Mouse (Mus musculus) embryonic facial prominence, embryonic 15.5 days (tissue): ENCODE measurements around the gene Hpd. TPM values are rescaled to one million over a fixed set of nuclear protein-coding genes. Genes with fewer than 3 reads are reported as not detected.
A peak's percentile ranks its signal among the peaks of the same experiment; 100 is the strongest.

Experiments used
- ATAC-seq: fragments of 200-750 bp; cut with Nextera tagmentation; 2 replicates; pipeline ENCODE4 v1.8.0; 2017; ENCODE audit warnings: low read depth, moderate TSS enrichment; ENCODE audit not compliant: insufficient number of reproducible peaks, low FRiP score, low TSS enrichment
- H3K27ac ChIP-seq: fragments of 300-500 bp; sonication (generic); replicated peaks from 2 replicates; pipeline ENCODE4 v1.5.1; 2015; ENCODE audit warnings: mild to moderate bottlenecking, inconsistent platforms
- H3K27me3 ChIP-seq: fragments of 300-500 bp; sonication (generic); 2 replicates; pipeline ENCODE4 v1.6.1; 2015; ENCODE audit warnings: inconsistent platforms
- H3K36me3 ChIP-seq: fragments of 300-500 bp; sonication (generic); 2 replicates; pipeline ENCODE4 v1.6.1; 2015; ENCODE audit warnings: mild to moderate bottlenecking, inconsistent platforms
- H3K4me1 ChIP-seq: fragments of 300-500 bp; sonication (generic); 2 replicates; pipeline ENCODE4 v1.6.1; 2015; ENCODE audit warnings: inconsistent platforms
- H3K4me2 ChIP-seq: fragments of 300-500 bp; sonication (generic); replicated peaks from 2 replicates; pipeline ENCODE4 v1.6.1; 2015; ENCODE audit warnings: mild to moderate bottlenecking, inconsistent platforms
- H3K4me3 ChIP-seq: fragments of 300-500 bp; sonication (generic); replicated peaks from 2 replicates; pipeline ENCODE4 v1.5.1; 2015; ENCODE audit warnings: mild to moderate bottlenecking, inconsistent platforms
- H3K9ac ChIP-seq: fragments of 300-500 bp; sonication (generic); 2 replicates; pipeline ENCODE4 v1.6.1; 2015; ENCODE audit warnings: inconsistent platforms
- H3K9me3 ChIP-seq: fragments of 300-500 bp; sonication (generic); replicated peaks from 2 replicates; pipeline ENCODE4 v1.6.1; 2016; ENCODE audit warnings: inconsistent platforms
- WGBS: fragments of 180-500 bp; shearing (Covaris S2); methylation state at CpG from one replicate; pipeline ENCODE4 v1.1.7; 2015; 5-methylcytosine and 5-hydroxymethylcytosine counted together
- polyA plus RNA-seq: library from polyadenylated mRNA; unstranded; fragments of >200 nt; fragmentation: Nextera tagmentation; extraction: Ambion mirVana; gene quantifications from 2 replicates; pipeline ENCODE4 v1.2.1, GENCODE M21; 2015

Gene Hpd
- polyA plus RNA-seq, 1 experiment from 2014 or later, result not detected

- Histone ChIP-seq H3K36me3 (0 out of 2 replicates have a peak, but pooled peaks cover 7% of the 10 kb centered on the region), H3K9ac (no peak overlapping the region)
Measured at GRCm38 (mm10) chr5:123133083-123133783, 49.3 kb downstream of the Hpd start.

GRCm38 (mm10) chr5:123132308-123133071, 50.0 kb downstream of the Hpd start, which contains the start of gene Rhof:
Rhof (minus strand) TSS chr5:123132692.
- no peaks in the 10 kb centered on the region for H3K9me3 ChIP-seq
- H3K4me2 ChIP-seq, result peak within 1 kb of the TSS; percentile 86
- peak within 1 kb of the TSS; percentile 37; the same call in 1 of the 2 replicates for H3K9ac ChIP-seq
- 0 out of 2 replicates have a peak, but pooled peaks cover 7% of the 10 kb centered on the region for H3K36me3 ChIP-seq
- peaks cover 71% of the 10 kb centered on the region for H3K4me1 ChIP-seq
- peak within 1 kb of the TSS; percentile 49 for H3K4me3 ChIP-seq
- H3K27ac ChIP-seq, result peak within 1 kb of the TSS; percentile 100
- peak; percentile 63 for ATAC-seq
- H3K27me3 ChIP-seq, result no peaks in the 10 kb centered on the region
- WGBS, result 2% methylated on average over 44 of the region's 44 CpGs

More at GRCm38 (mm10) chr5:123133083-123133783, 49.3 kb downstream of the Hpd start:
- no peaks in the 10 kb centered on the region for H3K27me3 ChIP-seq
- H3K27ac ChIP-seq, result peak overlapping the region; percentile 100
- H3K9me3 ChIP-seq, result no peaks in the 10 kb centered on the region
- H3K4me3 ChIP-seq, result peak overlapping the region; percentile 49
- peaks cover 78% of the 10 kb centered on the region for H3K4me1 ChIP-seq
- H3K4me2 ChIP-seq, result peak overlapping the region; percentile 86
- no peak for ATAC-seq
- WGBS, result 17% methylated on average over 18 of the region's 18 CpGs

GRCm38 (mm10) chr5:123130814-123131148, 51.7 kb downstream of the Hpd start:
- Histone ChIP-seq H3K36me3 (0 out of 2 replicates have a peak, but pooled peaks cover 10% of the 10 kb centered on the region), H3K27ac (no peak overlapping the region), H3K9ac (no peak overlapping the region), H3K4me1 (peaks cover 54% of the 10 kb centered on the region), H3K9me3 (no peaks in the 10 kb centered on the region), H3K27me3 (no peaks in the 10 kb centered on the region), H3K4me3 (no peak overlapping the region), H3K4me2 (no peak overlapping the region)
- 76% methylated on average over 5 of the region's 5 CpGs for WGBS
- no peak for ATAC-seq

GRCm38 (mm10) chr5:123130030-123130813, 52.3 kb downstream of the Hpd start:
- no peak overlapping the region for H3K4me3 ChIP-seq
- 81% methylated on average over 9 of the region's 9 CpGs for WGBS
- no peak for ATAC-seq
- H3K4me2 ChIP-seq, result no peak overlapping the region
- H3K27me3 ChIP-seq, result no peaks in the 10 kb centered on the region
- H3K4me1 ChIP-seq, result peaks cover 48% of the 10 kb centered on the region
- no peak overlapping the region for H3K27ac ChIP-seq
- no peak overlapping the region for H3K9ac ChIP-seq
- H3K36me3 ChIP-seq, result 0 out of 2 replicates have a peak, but pooled peaks cover 13% of the 10 kb centered on the region
- no peaks in the 10 kb centered on the region for H3K9me3 ChIP-seq

- H3K9ac ChIP-seq, result no peak overlapping the region
- H3K4me2 ChIP-seq, result no peak overlapping the region
- WGBS, result 75% methylated on average over 10 of the region's 10 CpGs
- no peak overlapping the region for H3K4me3 ChIP-seq
- peaks cover 39% of the 10 kb centered on the region for H3K4me1 ChIP-seq
- no peaks in the 10 kb centered on the region for H3K27me3 ChIP-seq
- H3K27ac ChIP-seq, result no peak overlapping the region
- H3K36me3 ChIP-seq, result 0 out of 2 replicates have a peak, but pooled peaks cover 10% of the 10 kb centered on the region
- no peaks in the 10 kb centered on the region for H3K9me3 ChIP-seq
- ATAC-seq, result no peak
Measured at GRCm38 (mm10) chr5:123129170-123129757, 53.3 kb downstream of the Hpd start.

GRCm38 (mm10) chr5:123128426-123129169, 53.9 kb downstream of the Hpd start:
- 47% methylated on average over 10 of the region's 10 CpGs for WGBS
- H3K27ac ChIP-seq, result no peak overlapping the region
- ATAC-seq, result no peak

GRCm38 (mm10) chr5:123127031-123127430, 55.5 kb downstream of the Hpd start:
- no peak overlapping the region for H3K4me2 ChIP-seq
- no peak for ATAC-seq
- H3K27ac ChIP-seq, result no peak overlapping the region
- no peak overlapping the region for H3K9ac ChIP-seq
- no peaks in the 10 kb centered on the region for H3K27me3 ChIP-seq
- H3K36me3 ChIP-seq, result 0 out of 2 replicates have a peak, but pooled peaks cover 10% of the 10 kb centered on the region
- no peaks in the 10 kb centered on the region for H3K9me3 ChIP-seq
- no peak overlapping the region for H3K4me3 ChIP-seq
- WGBS, result 65% methylated on average over 6 of the region's 6 CpGs
- H3K4me1 ChIP-seq, result peaks cover 17% of the 10 kb centered on the region

More at GRCm38 (mm10) chr5:123128426-123129169, 53.9 kb downstream of the Hpd start:
- no peaks in the 10 kb centered on the region for H3K27me3 ChIP-seq
- no peaks in the 10 kb centered on the region for H3K9me3 ChIP-seq
- H3K9ac ChIP-seq, result no peak overlapping the region
- H3K36me3 ChIP-seq, result 0 out of 2 replicates have a peak, but pooled peaks cover 10% of the 10 kb centered on the region
- H3K4me3 ChIP-seq, result no peak overlapping the region
- no peak overlapping the region for H3K4me2 ChIP-seq
- peaks cover 32% of the 10 kb centered on the region for H3K4me1 ChIP-seq

- Histone ChIP-seq H3K4me2 (no peak overlapping the region), H3K9me3 (no peaks in the 10 kb centered on the region), H3K4me3 (no peak overlapping the region), H3K27ac (no peak overlapping the region), H3K36me3 (0 out of 2 replicates have a peak, but pooled peaks cover 10% of the 10 kb centered on the region), H3K27me3 (no peaks in the 10 kb centered on the region), H3K4me1 (peaks cover 10% of the 10 kb centered on the region), H3K9ac (no peak overlapping the region)
- 83% methylated on average over 18 of the region's 18 CpGs for WGBS
- no peak for ATAC-seq
Measured at GRCm38 (mm10) chr5:123125638-123126406, 56.7 kb downstream of the Hpd start.

- ATAC-seq, result no peak
- no peaks in the 10 kb centered on the region for H3K9me3 ChIP-seq
- 0 out of 2 replicates have a peak, but pooled peaks cover 10% of the 10 kb centered on the region for H3K36me3 ChIP-seq
- no peak overlapping the region for H3K27ac ChIP-seq
- peaks cover 10% of the 10 kb centered on the region for H3K4me1 ChIP-seq
- WGBS, result 79% methylated on average over 6 of the region's 6 CpGs
- no peak overlapping the region for H3K4me3 ChIP-seq
- H3K4me2 ChIP-seq, result no peak overlapping the region
- H3K9ac ChIP-seq, result no peak overlapping the region
- no peaks in the 10 kb centered on the region for H3K27me3 ChIP-seq
Measured at GRCm38 (mm10) chr5:123125105-123125504, 57.4 kb downstream of the Hpd start.
